Mouse (Mus musculus): Measurements from ENCODE around the gene Dbndd1. TPM values are rescaled to one million over a fixed set of nuclear protein-coding genes. Genes with fewer than 3 reads are reported as not detected.
"Not testable (repeated sequence)": the region's sequence is repeated elsewhere in the genome, so short reads cannot be mapped to it uniquely, and the experiment has no call there.

The Dbndd1 gene
- polyA plus RNA-seq (2015; fragmentation: Nextera tagmentation; extraction: Ambion mirVana) = 0.68 and 0.94 TPM in 2 replicates

DNA sequence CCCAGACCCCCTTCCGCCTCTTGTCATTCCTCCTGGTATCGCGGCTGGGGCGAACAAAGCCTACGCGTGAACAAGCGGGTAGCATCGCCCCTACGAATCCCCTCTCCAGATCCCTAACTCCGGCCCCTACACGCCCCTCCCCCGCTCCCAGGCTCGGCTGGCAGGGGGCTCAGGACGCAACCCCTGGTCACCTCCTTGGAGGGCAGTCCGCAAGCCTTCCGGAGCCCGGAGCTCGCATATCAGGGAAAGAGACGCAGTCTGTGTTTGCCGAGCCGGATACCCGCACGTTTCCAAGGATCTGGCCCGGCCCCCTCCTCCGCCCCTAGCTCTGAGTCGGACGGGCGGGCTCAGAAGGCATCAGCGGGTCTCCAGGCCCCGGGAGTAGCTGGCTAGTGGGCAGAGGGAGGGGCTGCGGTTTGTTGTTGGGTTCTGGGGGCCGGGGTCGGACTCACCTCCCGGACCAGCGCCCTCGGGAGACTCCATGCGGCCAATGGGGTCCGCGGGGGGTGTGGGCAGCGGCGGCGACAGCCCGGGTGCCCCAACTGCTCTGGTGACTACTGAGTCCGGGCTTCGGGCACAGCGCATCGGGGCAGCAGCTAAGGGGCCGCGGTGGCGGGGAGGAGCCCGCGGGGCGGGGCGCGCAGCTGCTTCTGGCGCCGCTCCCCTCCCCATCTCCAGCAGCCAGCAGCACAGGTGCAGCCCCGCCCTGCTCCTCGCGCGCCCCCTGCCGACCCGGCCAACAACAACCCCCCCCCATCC is at the start of gene Dbndd1:
Dbndd1 (minus strand) TSS at position 683 of the 759 bp plus-strand sequence.
- ATAC-seq (replicated peaks; ENCODE audit: extremely low read depth, insufficient read depth, low FRiP score) = 0 out of 2 replicates have a peak, but pooled peaks have one; percentile 9
- Histone ChIP-seq H3K27me3 (ENCODE audit: control insufficient read depth, insufficient read depth, low read length) (peaks cover 40% of the 10 kb centered on the region), H3K4me2 (ENCODE audit: low read depth, low read length) (peak within 1 kb of the TSS; percentile 99), H3K9ac (ENCODE audit: low read length) (peak within 1 kb of the TSS; percentile 74), H3K27ac (ENCODE audit: low read length) (no peak within 1 kb of the TSS), H3K4me1 (ENCODE audit: control insufficient read depth, insufficient read depth, low read length) (peaks cover 20% of the 10 kb centered on the region), H3K4me3 (ENCODE audit: low read length) (peak within 1 kb of the TSS; percentile 72), H3K36me3 (ENCODE audit: control insufficient read depth, insufficient read depth) (no peaks in the 10 kb centered on the region), H3K9me3 (replicated peaks; ENCODE audit: control insufficient read depth, low read length) (no peaks in the 10 kb centered on the region)
- under 1% methylated on average over 63 of the region's 63 CpGs for WGBS

DNA sequence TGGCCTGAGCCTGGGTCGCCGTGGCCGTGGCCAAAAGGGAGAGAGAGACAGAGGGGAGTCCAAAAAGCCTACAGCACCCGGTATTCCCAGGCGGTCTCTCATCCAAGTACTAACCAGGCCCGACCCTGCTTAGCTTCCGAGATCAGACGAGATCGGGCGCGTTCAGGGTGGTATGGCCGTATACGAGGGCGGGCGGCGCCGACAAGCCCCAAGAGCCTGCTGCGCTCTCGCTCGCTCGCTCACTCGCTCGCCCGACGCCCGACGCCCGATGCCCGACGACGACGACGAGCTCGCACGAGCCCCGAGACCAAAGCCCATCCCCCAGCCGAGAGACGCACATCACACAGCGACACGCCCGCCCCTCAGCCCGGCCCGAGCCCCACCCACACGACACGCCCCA is 49.0 kb upstream of the Dbndd1 start:
- no CpG with 5 or more reads among the region's 45 CpGs for WGBS
- not testable (repeated sequence) for H3K4me2 ChIP-seq (ENCODE audit: low read depth, low read length); H3K36me3 ChIP-seq (ENCODE audit: control insufficient read depth, insufficient read depth); H3K27ac ChIP-seq (ENCODE audit: low read length); H3K9ac ChIP-seq (ENCODE audit: low read length); H3K9me3 ChIP-seq (replicated peaks; ENCODE audit: control insufficient read depth, low read length); H3K27me3 ChIP-seq (ENCODE audit: control insufficient read depth, insufficient read depth, low read length); H3K4me3 ChIP-seq (ENCODE audit: low read length); ATAC-seq (replicated peaks; ENCODE audit: extremely low read depth, insufficient read depth, low FRiP score); H3K4me1 ChIP-seq (ENCODE audit: control insufficient read depth, insufficient read depth, low read length)

DNA sequence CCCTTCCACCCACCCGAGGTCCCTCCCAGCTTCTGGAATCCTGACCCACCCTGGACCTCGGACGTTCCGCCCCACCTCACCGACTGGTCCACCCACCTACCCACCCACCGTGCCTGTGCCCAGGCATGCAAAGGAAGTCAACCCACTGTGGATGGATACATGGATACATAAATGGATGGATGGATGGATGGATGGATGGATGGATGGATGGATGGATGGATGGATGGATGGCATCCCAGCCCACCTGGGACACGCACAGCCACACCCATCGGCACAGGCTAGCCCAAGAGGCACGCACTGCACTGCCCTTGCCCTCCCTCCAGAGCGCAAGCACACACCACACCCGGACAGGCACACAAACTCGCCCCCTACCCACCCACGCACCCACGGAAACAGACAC is 22.4 kb upstream of the Dbndd1 start:
- not testable (repeated sequence) for H3K4me2 ChIP-seq (ENCODE audit: low read depth, low read length); H3K27me3 ChIP-seq (ENCODE audit: control insufficient read depth, insufficient read depth, low read length); H3K9ac ChIP-seq (ENCODE audit: low read length); H3K9me3 ChIP-seq (replicated peaks; ENCODE audit: control insufficient read depth, low read length); H3K4me3 ChIP-seq (ENCODE audit: low read length); ATAC-seq (replicated peaks; ENCODE audit: extremely low read depth, insufficient read depth, low FRiP score); H3K27ac ChIP-seq (ENCODE audit: low read length); H3K4me1 ChIP-seq (ENCODE audit: control insufficient read depth, insufficient read depth, low read length)
- peaks cover 18% of the 10 kb centered on the region for H3K36me3 ChIP-seq (ENCODE audit: control insufficient read depth, insufficient read depth)
- WGBS = 64% methylated on average over 6 of the region's 14 CpGs

DNA sequence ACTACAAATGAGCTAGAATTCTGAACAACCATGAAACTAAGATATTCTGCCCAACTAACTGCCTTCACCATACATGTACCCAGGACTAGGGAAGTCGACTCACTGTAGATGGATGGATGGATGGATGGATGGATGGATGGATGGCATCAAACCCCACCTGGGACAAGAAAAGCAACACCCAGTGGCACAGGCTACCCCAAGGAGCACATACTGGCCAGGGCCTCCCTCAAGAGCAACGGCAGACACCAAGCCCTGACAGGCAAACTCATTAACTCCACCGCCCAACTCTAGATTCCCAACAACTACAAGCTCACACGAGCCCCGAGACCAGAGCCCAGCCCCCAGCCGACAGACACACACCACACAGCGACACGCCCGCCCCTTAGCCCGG is 21.7 kb upstream of the Dbndd1 start:
- H3K4me3 ChIP-seq (ENCODE audit: low read length) = no peak overlapping the region
- H3K27me3 ChIP-seq (ENCODE audit: control insufficient read depth, insufficient read depth, low read length) = peaks cover 5% of the 10 kb centered on the region
- H3K4me2 ChIP-seq (ENCODE audit: low read depth, low read length) = no peak overlapping the region
- no peak for ATAC-seq (replicated peaks; ENCODE audit: extremely low read depth, insufficient read depth, low FRiP score)
- H3K9me3 ChIP-seq (replicated peaks; ENCODE audit: control insufficient read depth, low read length) = no peaks in the 10 kb centered on the region
- no peak overlapping the region for H3K27ac ChIP-seq (ENCODE audit: low read length)
- no peak overlapping the region for H3K9ac ChIP-seq (ENCODE audit: low read length)
- peaks cover 18% of the 10 kb centered on the region for H3K36me3 ChIP-seq (ENCODE audit: control insufficient read depth, insufficient read depth)
- 42% methylated on average over 10 of the region's 10 CpGs for WGBS
- no peaks in the 10 kb centered on the region for H3K4me1 ChIP-seq (ENCODE audit: control insufficient read depth, insufficient read depth, low read length)

DNA sequence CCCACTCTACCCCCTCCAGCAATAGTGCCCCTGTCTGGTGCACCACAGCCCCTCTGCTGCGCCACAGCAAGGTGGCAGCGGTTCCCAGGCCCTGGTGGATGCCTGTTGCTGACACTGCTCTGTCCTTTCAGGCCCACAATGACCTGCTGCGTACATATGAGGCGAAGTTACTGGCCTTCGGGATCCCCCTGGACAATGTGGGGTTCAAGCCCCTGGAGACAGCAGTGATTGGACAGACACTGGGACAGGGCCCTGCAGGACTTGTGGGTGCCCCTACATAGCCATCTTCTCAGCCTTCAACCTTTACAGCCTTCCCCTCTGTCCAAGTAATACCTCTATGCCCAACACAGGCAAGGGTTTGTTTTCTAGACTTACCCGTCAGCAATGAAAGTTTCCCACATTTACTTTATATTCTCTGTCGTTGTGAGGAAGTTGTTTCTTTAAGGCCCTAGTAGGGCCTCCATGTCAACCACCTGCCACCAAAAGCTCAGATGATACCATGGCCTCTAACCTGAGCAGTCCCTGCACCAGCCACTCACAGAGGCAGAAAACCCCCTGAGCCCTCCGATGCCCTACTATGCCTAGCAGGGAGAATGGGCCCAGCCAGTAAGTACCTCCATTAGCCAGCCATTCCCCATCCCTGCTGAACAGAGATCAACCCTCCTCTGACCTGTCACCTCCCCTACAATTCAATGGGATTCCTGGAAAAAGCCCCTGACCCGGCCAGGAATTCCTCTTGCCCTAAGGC is 21.2 kb upstream of the Dbndd1 start:
- H3K4me1 ChIP-seq (ENCODE audit: control insufficient read depth, insufficient read depth, low read length) = no peaks in the 10 kb centered on the region
- peaks cover 22% of the 10 kb centered on the region for H3K36me3 ChIP-seq (ENCODE audit: control insufficient read depth, insufficient read depth)
- H3K4me2 ChIP-seq (ENCODE audit: low read depth, low read length) = no peak overlapping the region
- no peak for ATAC-seq (replicated peaks; ENCODE audit: extremely low read depth, insufficient read depth, low FRiP score)
- H3K9me3 ChIP-seq (replicated peaks; ENCODE audit: control insufficient read depth, low read length) = no peaks in the 10 kb centered on the region
- no peak overlapping the region for H3K4me3 ChIP-seq (ENCODE audit: low read length)
- H3K9ac ChIP-seq (ENCODE audit: low read length) = no peak overlapping the region
- H3K27me3 ChIP-seq (ENCODE audit: control insufficient read depth, insufficient read depth, low read length) = peaks cover 5% of the 10 kb centered on the region
- H3K27ac ChIP-seq (ENCODE audit: low read length) = no peak overlapping the region
- 92% methylated on average over 9 of the region's 9 CpGs for WGBS

DNA sequence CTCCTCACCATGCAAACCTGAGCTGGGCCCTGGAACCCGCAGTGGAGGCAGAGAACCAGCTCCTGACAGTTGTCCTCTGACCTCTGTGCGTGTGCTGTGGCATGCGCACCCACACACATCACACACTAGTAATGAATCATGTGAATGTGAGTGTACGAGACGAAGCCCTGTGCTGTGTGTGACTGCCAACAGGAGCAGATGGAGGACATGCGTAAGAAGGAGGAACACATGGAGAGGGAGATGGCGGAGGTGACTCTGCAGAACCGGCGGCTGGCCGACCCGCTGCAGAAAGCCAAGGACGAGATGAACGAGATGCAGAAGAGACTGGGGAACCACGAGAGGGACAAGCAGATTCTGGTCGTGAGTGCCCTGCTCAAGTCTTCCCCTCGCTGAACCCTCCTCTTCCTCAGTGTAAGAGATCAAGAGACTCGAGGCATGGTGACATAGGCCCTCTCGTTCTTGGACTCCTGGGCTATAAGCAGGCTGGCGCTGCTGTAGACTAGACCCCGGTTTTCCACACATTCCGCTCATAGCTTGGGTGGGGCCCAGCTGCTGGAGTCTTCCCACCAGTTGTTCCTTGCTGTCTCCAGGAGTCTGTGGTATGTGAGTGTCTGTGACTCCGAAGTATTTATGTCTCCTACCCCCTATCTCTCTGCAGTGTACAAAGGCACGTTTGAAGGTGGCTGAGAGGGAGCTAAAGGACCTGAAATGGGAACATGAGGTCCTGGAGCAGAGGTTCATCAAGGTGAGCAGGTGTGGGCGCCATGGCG is 12.6 kb upstream of the Dbndd1 start:
- Histone ChIP-seq H3K4me3 (ENCODE audit: low read length) (no peak overlapping the region), H3K4me2 (ENCODE audit: low read depth, low read length) (no peak overlapping the region), H3K27ac (ENCODE audit: low read length) (no peak overlapping the region), H3K27me3 (ENCODE audit: control insufficient read depth, insufficient read depth, low read length) (no peaks in the 10 kb centered on the region), H3K9ac (ENCODE audit: low read length) (no peak overlapping the region), H3K9me3 (replicated peaks; ENCODE audit: control insufficient read depth, low read length) (no peaks in the 10 kb centered on the region), H3K36me3 (ENCODE audit: control insufficient read depth, insufficient read depth) (peaks cover 40% of the 10 kb centered on the region), H3K4me1 (ENCODE audit: control insufficient read depth, insufficient read depth, low read length) (no peaks in the 10 kb centered on the region)
- WGBS = 83% methylated on average over 25 of the region's 25 CpGs
- ATAC-seq (replicated peaks; ENCODE audit: extremely low read depth, insufficient read depth, low FRiP score) = no peak

DNA sequence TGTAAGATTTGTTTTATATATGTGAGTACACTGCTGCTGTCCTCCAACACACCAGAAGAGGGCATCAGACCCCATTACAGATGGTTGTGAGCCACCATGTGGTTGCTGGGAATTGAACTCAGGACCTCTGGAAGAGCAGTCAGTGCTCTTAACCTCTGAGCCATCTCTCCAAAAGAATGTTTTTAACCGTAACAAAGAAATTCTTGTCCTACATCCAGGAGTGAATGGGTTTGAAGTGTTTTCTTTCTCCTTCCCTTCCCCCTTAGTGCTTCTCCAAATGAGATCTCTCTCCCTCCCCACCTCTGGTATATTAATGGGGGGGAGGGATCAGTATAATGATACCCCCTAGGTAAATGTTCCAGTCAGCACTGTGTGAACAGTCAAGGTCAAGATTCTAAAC is 4.8 kb upstream of the Dbndd1 start:
- WGBS = 86% methylated on average over 1 of the region's 1 CpGs
- H3K36me3 ChIP-seq (ENCODE audit: control insufficient read depth, insufficient read depth); H3K4me2 ChIP-seq (ENCODE audit: low read depth, low read length); H3K9ac ChIP-seq (ENCODE audit: low read length); H3K4me3 ChIP-seq (ENCODE audit: low read length); ATAC-seq (replicated peaks; ENCODE audit: extremely low read depth, insufficient read depth, low FRiP score); H3K27ac ChIP-seq (ENCODE audit: low read length); H3K9me3 ChIP-seq (replicated peaks; ENCODE audit: control insufficient read depth, low read length): not testable (repeated sequence)
- Histone ChIP-seq H3K27me3 (ENCODE audit: control insufficient read depth, insufficient read depth, low read length) (peaks cover 19% of the 10 kb centered on the region), H3K4me1 (ENCODE audit: control insufficient read depth, insufficient read depth, low read length) (peaks cover 10% of the 10 kb centered on the region)

DNA sequence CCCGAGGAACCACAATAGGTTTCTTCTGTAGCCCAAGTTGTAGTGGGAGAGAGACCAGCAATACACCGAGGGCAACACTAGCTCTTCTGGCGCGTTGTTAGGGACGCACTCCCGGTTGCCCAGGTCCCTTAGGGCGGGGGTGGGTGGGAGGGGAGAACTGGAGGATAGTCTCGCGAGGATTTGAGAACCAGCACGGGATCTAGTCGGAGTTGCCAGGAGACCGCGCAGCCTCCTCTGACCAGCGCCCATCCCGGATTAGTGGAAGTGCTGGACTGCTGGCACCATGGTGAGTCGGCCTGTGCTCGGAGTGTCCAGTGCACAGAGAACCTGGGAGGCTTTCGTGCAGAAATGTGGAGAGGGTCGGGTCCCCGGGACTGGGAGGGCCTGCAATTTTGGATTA is 3.4 kb upstream of the Dbndd1 start, which contains the start of gene Gas8:
Gas8 (plus strand) TSS at position 168 of the 400 bp plus-strand sequence.
- Histone ChIP-seq H3K9me3 (replicated peaks; ENCODE audit: control insufficient read depth, low read length) (no peaks in the 10 kb centered on the region), H3K36me3 (ENCODE audit: control insufficient read depth, insufficient read depth) (peaks cover 5% of the 10 kb centered on the region; the same call in 1 of the 2 replicates), H3K27me3 (ENCODE audit: control insufficient read depth, insufficient read depth, low read length) (peaks cover 27% of the 10 kb centered on the region), H3K27ac (ENCODE audit: low read length) (no peak within 1 kb of the TSS), H3K9ac (ENCODE audit: low read length) (peak within 1 kb of the TSS; percentile 80), H3K4me2 (ENCODE audit: low read depth, low read length) (peak within 1 kb of the TSS; percentile 94), H3K4me3 (ENCODE audit: low read length) (peak within 1 kb of the TSS; percentile 89), H3K4me1 (ENCODE audit: control insufficient read depth, insufficient read depth, low read length) (peaks cover 20% of the 10 kb centered on the region)
- peak; percentile 96 for ATAC-seq (replicated peaks; ENCODE audit: extremely low read depth, insufficient read depth, low FRiP score)
- WGBS = 1% methylated on average over 20 of the region's 20 CpGs
